Mouse (Mus musculus) urinary bladder, adult 2 months (tissue): ENCODE data around the gene Tmem136. TPM values are rescaled to one million over a fixed set of nuclear protein-coding genes. Genes with fewer than 3 reads are reported as not detected.
A peak's percentile ranks its signal among the peaks of the same experiment; 100 is the strongest.
"Not testable (repeated sequence)": the region's sequence is repeated elsewhere in the genome, so short reads cannot be mapped to it uniquely, and the experiment has no call there.

Experiments
- DNase-seq: peaks from one replicate; pipeline ENCODE4 v3.0.0; 2022; ENCODE audit warnings: low spot score
- polyA plus RNA-seq: library from polyadenylated mRNA; depleted of rRNA; stranded (reverse); fragments of >200 nt; gene quantifications from 2 replicates; pipeline ENCODE4 v1.2.3, GENCODE M21; 2012; rRNA removed

Gene Tmem136
- 6.1 and 6.3 TPM in 2 replicates for polyA plus RNA-seq

DNA sequence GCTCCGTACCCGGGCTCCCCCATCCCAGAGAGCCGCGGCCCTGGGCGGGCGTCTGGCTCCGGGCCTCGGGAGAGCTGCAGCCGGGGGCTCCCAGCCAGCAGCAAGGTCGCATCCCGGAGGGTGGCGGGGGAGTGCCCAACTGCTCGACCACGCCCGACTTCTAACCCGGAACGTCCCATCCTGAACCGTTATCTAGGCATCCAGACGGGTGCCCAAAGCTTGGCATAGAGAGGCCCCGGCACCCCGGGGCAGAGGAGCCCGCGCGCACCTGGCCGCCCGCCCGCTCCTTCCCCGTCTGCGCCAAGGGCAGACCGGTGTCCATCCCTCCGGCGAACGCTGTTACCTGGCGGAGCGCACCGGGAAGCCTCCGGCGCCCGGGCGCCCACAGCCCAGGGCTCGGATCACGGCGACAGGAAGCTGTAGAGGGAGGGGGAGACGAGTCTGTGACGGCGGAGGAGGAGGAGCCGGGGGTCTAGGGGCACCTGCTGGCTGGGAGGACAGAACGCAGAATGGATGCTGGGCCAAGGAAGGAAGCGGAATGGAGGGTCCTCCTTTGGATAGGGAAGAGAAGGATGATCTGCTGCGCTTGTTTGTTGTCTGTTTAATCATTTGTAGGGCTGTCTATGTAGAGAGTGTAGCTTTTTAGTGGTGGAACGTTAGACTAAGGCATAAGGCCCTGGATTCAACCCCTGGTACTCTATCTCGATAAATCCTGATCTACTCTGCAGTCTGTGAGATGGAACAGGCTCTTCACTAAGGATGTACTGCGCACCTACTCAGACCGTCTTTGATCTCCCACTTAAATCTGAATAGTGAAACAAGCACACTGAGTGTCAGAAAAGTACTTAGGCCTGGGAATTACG lies at the start of gene Tmem136:
TSS of gene Tmem136 (minus strand) at position 437 of the 863 bp plus-strand sequence.
- peak; percentile 47 for DNase-seq

DNA sequence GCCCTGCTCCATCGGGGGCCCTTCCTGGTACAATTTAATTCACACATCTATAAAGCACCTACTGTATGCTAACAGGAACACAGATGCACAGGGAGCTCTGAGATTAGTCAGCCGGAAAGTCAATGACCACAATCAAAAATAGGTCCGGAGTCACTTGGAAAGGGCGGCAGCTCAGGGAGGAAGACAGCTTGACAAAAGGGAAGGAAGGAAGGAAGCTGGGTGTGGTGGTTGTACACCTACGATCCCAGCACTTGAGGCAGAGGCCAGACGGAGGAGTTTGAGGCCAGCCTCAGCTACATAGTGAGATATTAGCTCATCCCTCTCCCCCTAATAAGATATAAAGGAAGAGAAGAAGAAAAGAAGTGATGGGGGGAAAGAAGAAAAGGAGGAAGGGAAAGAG lies 39.6 kb upstream of the Tmem136 start:
- no peak for DNase-seq

DNA sequence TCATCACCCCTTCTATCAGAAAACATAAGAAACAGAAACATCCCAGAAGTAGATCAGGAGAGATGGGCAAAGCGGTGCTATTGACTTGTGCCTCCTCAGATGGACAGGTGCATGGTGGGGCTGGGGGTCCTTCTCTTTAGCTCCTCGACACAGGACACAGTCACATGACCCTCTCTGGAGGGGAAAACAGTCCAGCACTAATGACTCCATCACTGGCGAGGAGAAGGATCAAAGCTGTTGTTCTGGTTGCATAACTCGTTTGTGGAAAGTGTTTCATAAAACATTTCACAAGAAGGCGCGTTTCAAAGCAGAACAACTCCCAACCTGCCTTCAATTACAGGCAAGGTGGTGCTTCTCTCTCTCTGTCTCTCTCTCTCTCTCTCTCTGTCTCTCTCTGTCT lies 35.4 kb upstream of the Tmem136 start:
- DNase-seq = no peak

GRCm38 (mm10) chr9:43150957-43151356 lies 34.6 kb upstream of the Tmem136 start:
- DNase-seq = no peak

DNA sequence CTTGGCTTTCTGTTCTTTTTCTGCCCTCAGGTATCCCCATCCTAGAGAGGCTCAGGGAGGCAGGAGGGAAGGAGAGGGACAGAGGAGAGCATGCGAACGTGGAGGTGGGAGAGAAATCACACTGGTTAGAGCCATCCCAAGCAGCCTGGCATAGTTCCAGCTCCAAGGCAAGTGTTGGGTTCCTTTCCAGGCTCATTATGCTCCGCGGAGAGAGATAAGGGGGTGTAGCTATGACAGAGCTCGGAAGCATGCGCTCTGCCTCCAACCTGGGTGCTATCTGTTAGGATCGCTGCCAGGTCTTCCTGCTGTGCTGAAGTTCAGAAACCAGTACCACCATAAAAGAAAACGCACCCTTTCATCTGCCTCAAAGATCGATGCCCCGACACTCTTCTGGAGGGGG lies 33.7 kb upstream of the Tmem136 start:
- DNase-seq = no peak

- no peak for DNase-seq
Measured at GRCm38 (mm10) chr9:43149498-43149897, 33.1 kb upstream of the Tmem136 start.

DNA sequence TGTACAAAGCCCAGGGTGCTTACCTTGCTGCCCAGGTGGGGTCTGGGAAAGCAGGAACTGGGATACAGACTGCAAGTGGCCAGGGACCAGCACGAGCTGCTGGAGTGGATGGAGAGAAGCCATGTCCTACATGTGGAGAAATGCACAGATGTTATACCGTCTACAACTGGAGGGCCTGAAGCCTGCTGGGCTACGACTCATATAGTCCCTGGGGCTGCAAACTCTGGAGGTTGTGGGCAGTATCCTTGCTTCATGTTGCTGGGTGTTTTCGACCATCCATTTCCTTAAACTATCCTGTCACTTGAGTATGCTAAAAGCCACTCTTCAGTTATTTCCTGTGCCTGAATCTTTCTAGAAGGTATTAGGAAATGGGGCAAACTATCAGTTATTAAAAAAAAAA lies 28.8 kb upstream of the Tmem136 start:
- DNase-seq = no peak

DNA sequence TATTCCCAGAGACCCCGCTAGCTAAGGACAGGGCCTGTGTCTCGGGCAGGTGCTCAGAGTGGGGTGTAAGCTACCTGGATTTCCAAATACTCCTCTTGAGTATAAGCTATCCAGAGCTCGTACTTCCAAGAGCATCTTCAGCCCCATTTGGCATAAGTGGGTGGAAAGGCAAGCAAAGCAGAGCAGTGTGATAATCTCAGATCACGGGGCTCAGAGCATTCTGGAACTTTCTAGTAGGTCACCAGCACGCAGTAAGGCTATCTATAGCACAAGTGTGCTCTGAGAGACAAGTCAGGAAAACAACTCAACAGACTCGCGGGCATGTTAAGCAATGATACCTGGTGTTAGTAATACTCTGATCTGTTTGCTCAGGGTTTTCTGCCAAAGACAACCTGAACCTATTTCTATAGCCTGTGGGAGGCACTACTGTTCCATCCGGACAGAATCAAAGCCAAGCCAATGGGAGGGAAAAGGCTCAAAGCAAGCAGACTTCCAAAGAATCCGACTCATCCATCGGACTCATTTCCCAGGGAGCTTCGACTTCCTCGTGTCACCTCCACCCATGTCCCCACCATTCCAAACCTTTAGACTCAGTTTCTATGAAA lies 27.9 kb upstream of the Tmem136 start:
- DNase-seq = no peak

DNA sequence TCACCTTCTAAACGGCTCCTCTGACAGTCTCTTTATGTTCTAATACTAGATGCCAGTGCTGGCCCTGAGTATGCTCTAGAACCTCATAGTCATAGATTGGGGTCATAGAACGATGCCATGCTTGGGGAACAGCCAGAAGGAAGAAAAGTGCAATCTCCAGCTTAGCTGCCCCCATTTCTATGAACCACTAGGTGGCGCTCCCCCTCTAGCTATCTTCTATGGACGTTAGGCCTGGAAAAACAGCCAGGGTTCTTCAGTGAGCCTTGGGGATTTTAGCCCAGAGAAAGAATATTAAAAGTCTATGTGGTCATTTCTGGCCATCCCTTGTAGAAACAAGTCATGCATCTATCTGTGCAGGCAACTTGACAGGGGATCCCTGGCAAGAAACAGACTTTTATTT lies 25.5 kb upstream of the Tmem136 start:
- no peak for DNase-seq

DNA sequence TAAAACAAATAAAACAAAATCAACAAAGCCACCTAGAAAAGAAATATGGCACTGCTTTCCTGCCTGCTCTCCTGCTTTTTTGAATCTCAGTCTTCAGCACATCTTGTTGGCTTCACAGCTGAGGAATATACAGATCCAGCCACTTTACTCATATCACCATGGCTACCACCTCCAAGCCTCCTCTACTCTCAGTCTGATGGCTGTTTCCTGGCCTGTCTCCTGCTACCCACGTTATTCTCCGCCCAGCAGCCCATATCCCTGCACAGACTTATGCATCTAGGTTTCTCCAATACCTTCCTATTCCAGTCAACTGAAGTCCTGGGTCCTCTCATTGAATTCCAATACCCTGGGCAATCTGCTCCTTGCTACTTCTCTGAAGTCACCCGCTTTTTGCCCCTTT lies 17.2 kb upstream of the Tmem136 start:
- no peak for DNase-seq

DNA sequence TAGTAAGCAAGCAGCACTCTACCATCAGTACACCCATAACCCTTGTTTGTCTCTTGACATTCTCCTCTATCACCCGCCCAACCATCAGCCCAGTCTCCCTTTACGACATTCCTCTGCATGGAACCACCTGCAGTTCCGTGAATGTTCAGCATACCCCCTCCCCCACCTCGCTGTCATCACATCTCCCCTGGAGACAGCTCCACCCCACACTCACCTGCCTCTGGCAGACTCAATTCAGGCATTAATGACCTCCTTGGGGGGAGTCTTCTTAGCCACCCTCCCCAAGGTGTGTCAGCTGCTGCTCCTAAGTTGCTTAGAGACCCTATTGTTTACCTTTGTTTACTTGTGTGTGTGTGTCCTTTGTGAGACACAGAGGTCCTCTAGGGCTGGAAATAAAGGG lies 16.0 kb upstream of the Tmem136 start:
- no peak for DNase-seq

GRCm38 (mm10) chr9:43131940-43132339 lies 15.6 kb upstream of the Tmem136 start:
- no peak for DNase-seq

GRCm38 (mm10) chr9:43130684-43131083 lies 14.3 kb upstream of the Tmem136 start:
- no peak for DNase-seq

DNA sequence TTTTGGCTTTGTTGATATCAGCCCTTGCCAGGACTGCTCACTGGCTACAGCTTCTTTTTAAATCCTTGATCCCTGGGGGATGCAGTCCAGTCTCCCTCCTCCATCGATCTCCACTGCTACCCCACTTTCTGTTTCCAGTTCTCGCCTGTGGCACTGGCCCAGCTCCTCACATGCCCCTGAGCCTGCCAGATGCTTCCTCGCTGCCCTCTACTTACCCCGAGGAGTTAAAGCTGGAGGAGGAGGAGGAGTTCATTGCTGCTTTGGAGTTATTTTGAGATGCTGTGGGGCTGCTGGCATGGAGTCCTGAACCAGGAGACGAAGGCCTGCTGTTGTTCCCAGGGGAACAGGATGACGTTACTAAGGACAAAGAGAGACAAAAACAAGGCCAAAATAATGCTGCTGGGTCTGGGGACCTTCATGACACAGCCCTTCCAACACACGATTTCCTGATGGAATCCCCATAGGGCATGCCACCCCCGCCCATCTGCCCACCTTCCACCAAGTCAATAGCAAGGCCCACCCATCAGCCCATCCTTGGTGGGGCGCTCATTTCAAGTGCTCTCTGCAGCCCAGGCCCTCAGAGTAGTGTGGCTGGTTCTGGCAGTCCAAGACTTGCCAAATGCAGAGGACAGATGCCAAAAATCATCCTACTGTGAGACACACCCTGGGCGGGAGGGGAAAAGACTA lies 10.9 kb upstream of the Tmem136 start:
- DNase-seq = no peak

- no peak for DNase-seq
Measured at GRCm38 (mm10) chr9:43122379-43122778, 6.0 kb upstream of the Tmem136 start.

- DNase-seq = not testable (repeated sequence)
Measured at GRCm38 (mm10) chr9:43121948-43122347, 5.6 kb upstream of the Tmem136 start.

DNA sequence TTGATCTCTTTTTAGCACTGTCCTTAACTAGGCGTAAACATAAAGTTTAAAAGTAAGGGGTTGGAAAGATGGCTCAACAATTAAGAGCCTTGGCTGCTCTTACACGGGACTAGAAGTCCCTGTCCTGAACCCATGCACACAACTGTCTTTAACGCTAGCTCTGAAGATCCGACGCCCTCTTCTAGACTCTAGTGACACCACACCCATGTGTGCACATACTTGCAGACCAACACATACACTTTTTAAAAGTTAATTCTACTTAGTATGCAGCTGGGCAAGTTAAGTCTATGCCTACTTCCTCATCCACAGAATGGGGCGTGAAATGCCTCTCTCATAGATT lies 597 bp upstream of the Tmem136 start:
- no peak for DNase-seq

- DNase-seq = no peak
Measured at GRCm38 (mm10) chr9:43115431-43116133, 788 bp downstream of the Tmem136 start.

- no peak for DNase-seq
Measured at GRCm38 (mm10) chr9:43114833-43115232, 1.5 kb downstream of the Tmem136 start.

DNA sequence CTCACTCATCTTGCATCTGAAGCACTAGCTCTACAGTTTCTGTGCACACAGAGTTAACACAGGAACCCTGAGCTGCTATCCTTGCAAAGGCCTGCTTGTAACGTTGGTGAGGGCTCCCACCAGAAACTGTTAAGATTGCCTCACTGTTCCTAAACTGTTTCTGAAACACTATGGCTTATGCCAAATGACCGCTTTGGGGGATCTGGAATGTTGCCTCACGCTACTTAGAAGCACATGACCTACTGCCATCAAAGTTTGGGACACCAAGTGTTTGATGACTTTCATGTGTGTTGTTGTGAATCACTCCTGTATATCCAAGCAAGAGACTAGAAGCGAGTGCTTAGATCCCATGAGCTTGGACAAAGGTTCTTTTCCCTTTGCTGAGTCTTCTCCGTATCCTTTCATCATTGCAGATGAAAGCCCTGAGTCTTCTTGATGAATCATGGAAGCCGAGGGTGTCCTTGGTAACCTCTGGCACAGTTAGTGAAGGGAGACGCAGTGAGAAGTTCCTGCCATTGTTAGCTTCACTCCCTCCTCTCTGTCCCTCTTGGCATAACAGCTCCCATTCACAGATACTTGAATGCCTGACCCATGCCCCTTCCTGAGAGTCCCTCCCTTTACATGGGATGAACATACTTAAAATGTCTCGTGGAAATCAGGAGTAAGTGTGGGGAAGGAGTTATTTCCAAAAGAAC lies 5.9 kb downstream of the Tmem136 start:
- no peak for DNase-seq

GRCm38 (mm10) chr9:43109125-43109524 lies 7.2 kb downstream of the Tmem136 start:
- no peak for DNase-seq

DNA sequence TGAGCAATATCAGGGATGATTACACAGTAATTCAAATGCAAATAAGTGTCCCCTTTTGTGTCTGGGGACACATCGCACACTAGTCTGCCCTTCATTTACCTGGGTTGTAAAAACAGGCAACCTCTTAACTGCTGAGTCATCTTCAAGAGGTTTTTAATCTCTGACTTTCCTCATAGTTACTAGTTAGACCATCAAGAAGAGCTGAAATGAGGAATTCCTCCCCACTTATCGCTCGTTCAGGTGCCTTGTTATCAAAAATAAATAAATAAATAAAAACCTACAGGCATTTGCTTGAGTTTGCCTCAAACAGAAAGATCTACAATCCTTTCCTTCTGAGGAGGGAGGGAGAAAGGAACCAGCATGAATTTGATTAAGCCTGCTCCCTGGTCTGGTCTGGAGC lies 7.6 kb downstream of the Tmem136 start:
- no peak for DNase-seq
